In the genomic region with DNA sequence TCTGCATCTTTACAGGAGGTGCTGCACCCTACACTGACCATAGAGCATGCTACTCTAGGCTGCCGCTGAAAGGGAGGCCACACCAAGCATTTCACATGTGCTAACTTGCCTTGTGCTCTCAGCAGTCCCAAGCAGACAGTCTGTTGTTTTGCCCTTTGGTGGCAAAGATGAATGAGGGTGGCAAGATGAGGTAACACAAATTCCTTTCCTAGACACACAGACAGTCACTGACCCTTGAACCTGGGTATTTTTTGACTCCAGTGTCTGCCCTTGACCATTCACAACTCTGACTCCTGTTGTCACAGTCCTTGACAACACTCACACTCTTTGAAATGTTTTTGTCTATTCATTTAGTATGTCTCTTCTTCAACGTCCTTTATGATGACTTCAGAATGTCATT, we compare ENCODE assay signal across 23 mouse cellular contexts.
"Had no signal": no experiment of that assay in that cellular context is flagged by ENCODE, and none has a peak within 500 bp of the region (broad histone marks: within the 10 kb centered on the region; RNA-seq: fewer than 3 reads in every experiment).

No protein-coding gene starts in this region.

- H3K27me3 ChIP-seq: heart, embryonic 13.5 days; heart, embryonic 15.5 days; hindbrain, embryonic 13.5 days; hindbrain, embryonic 15.5 days; limb, embryonic 13.5 days; limb, embryonic 15.5 days; liver, embryonic 13.5 days; liver, embryonic 15.5 days had no signal

- H3K36me3 ChIP-seq: heart, embryonic 13.5 days; heart, embryonic 15.5 days; hindbrain, embryonic 13.5 days; hindbrain, embryonic 15.5 days; limb, embryonic 13.5 days; limb, embryonic 15.5 days; liver, embryonic 13.5 days; liver, embryonic 15.5 days had no signal

- ATAC-seq: forebrain, postnatal 0 days; hindbrain, postnatal 0 days; intestine, embryonic 16.5 days had no signal

- H3K9me3 ChIP-seq: heart, embryonic 13.5 days; heart, embryonic 15.5 days; hindbrain, embryonic 13.5 days; hindbrain, embryonic 15.5 days; limb, embryonic 13.5 days; limb, embryonic 15.5 days; liver, embryonic 13.5 days; liver, embryonic 15.5 days had no signal

- DNase-seq: forebrain, postnatal 0 days; gastrocnemius, postnatal 14 days; gastrocnemius, postnatal 36 days; heart, adult 18-20 months; heart, postnatal 14 days; heart, postnatal 36 days; kidney, adult 11 months; kidney, postnatal 10 days; kidney, postnatal 36 days; layer of hippocampus, adult 9-11 months; layer of hippocampus, postnatal 36 days; left cerebral cortex, postnatal 4 days; liver, embryonic 13.5 days had no signal

- H3K9ac ChIP-seq: forebrain, postnatal 0 days; heart, embryonic 13.5 days; heart, embryonic 15.5 days; hindbrain, embryonic 13.5 days; hindbrain, embryonic 15.5 days; limb, embryonic 13.5 days; limb, embryonic 15.5 days; liver, embryonic 13.5 days; liver, embryonic 15.5 days had no signal

- H3K4me3 ChIP-seq: heart, embryonic 13.5 days; heart, embryonic 15.5 days; hindbrain, embryonic 13.5 days; hindbrain, embryonic 15.5 days; limb, embryonic 13.5 days; limb, embryonic 15.5 days; liver, embryonic 13.5 days; liver, embryonic 15.5 days had no signal

- H3K4me2 ChIP-seq: heart, embryonic 11.5 days; heart, embryonic 13.5 days; heart, embryonic 15.5 days; hindbrain, embryonic 13.5 days; hindbrain, embryonic 15.5 days; limb, embryonic 13.5 days; limb, embryonic 15.5 days; liver, embryonic 13.5 days; liver, embryonic 15.5 days had no signal

- H3K4me1 ChIP-seq: heart, embryonic 13.5 days; heart, embryonic 15.5 days; hindbrain, embryonic 13.5 days; hindbrain, embryonic 15.5 days; limb, embryonic 13.5 days; limb, embryonic 15.5 days; liver, embryonic 13.5 days; liver, embryonic 15.5 days had no signal

- H3K27ac ChIP-seq: heart, embryonic 13.5 days; heart, embryonic 15.5 days; hindbrain, embryonic 13.5 days; hindbrain, embryonic 15.5 days; hindbrain, postnatal 0 days; limb, embryonic 13.5 days; limb, embryonic 15.5 days; liver, embryonic 13.5 days; liver, embryonic 15.5 days had no signal
